Mouse (Mus musculus) heart, postnatal 10 days (tissue): Measurements from ENCODE around the gene Lin37. TPM values are rescaled to one million over a fixed set of nuclear protein-coding genes. Genes with fewer than 3 reads are reported as not detected.

Experiments
- DNase-seq, 2 experiments: peaks; one replicate each; pipeline ENCODE4 v3.0.0; 2021
- intact Hi-C: fragments of 180-260 bp; cut with DNase I; formaldehyde crosslinking; loops from one replicate; pipeline ENCODE4 v1.15.1; 2025
- microRNA-seq, 2 experiments: library from miRNA; unstranded; fragments of <30 nt; microRNA quantifications; one replicate each; pipeline ENCODE4 v1.2.0; 2022
- total RNA-seq, 2 experiments: library from RNA; stranded (reverse); gene quantifications; 2 replicates each; pipeline ENCODE4 v1.2.3; 2021

Lin37 gene
- total RNA-seq, 2 experiments from 2014 or later, result 15.0 to 23.6 TPM

- DNase-seq, result no peak
- intact Hi-C loops, result no loop called here
These were observed 39.2 kb downstream of the Lin37 start for GRCm38 (mm10) chr7:30520396-30520795.

- intact Hi-C loops, result no loop called here
- no peak for DNase-seq
These were observed 41.3 kb downstream of the Lin37 start for GRCm38 (mm10) chr7:30518325-30518724.

- intact Hi-C loops, result no loop called here
- no peak for DNase-seq
These were observed 44.5 kb downstream of the Lin37 start for GRCm38 (mm10) chr7:30515003-30515760.

GRCm38 (mm10) chr7:30508061-30508460, 51.6 kb downstream of the Lin37 start:
- intact Hi-C loops, result no loop called here
- no peak for DNase-seq

Small RNA genes lying within 50 kb of the gene (microRNA-seq; reads per million reads assigned to microRNA genes)
- 0.95 to 2.8 reads per million in 2 experiments for gene Gm38670
- 0 reads per million in 2 experiments for gene Mir3569

Other genes with a start within 250 kb of the Lin37 start
- under 1 TPM; 0.86 to 0.87 TPM for gene Syne4, start 245.0 kb downstream of the Lin37 start, total RNA-seq
- 1 to 10 TPM in 1 of 2 experiments, under 1 TPM in 1; 0.87 to 1.0 TPM for gene E130208F15Rik, start 238.1 kb downstream of the Lin37 start, total RNA-seq
- gene Sdhaf1, start 235.9 kb downstream of the Lin37 start, total RNA-seq, result 10 to 100 TPM; 15.1 to 15.8 TPM
- gene Lrfn3, start 197.1 kb downstream of the Lin37 start, total RNA-seq, result 1 to 10 TPM; 1.7 TPM
- gene Tyrobp, start 146.1 kb downstream of the Lin37 start, total RNA-seq, result 10 to 100 TPM; 12.9 to 16.5 TPM
- 1 to 10 TPM in 1 of 2 experiments, under 1 TPM in 1; 0.92 to 1.8 TPM for gene Hcst, start 140.0 kb downstream of the Lin37 start, total RNA-seq
- under 1 TPM; 0.29 to 0.45 TPM for gene Nfkbid, start 138.1 kb downstream of the Lin37 start, total RNA-seq
- 1 to 10 TPM; 4.1 to 6.2 TPM for gene Aplp1, start 114.3 kb downstream of the Lin37 start, total RNA-seq
- under 1 TPM; 0.07 to 0.17 TPM for gene Kirrel2, start 102.1 kb downstream of the Lin37 start, total RNA-seq
- gene Nphs1, start 101.5 kb downstream of the Lin37 start, total RNA-seq, result not detected
- not detected for gene Prodh2, start 66.2 kb downstream of the Lin37 start, total RNA-seq
- gene Arhgap33, start 24.8 kb downstream of the Lin37 start, total RNA-seq, result 1 to 10 TPM; 3.7 to 3.9 TPM
- gene Hspb6, start 7.7 kb downstream of the Lin37 start, total RNA-seq, result 100 to 1,000 TPM; 391 to 393 TPM
- 1 to 10 TPM; 2.7 to 4.8 TPM for gene Proser3, start 7.5 kb downstream of the Lin37 start, total RNA-seq
- 10 to 100 TPM; 67.4 to 78.2 TPM for gene U2af1l4, start 3.5 kb upstream of the Lin37 start, total RNA-seq
- gene Gm49396, start 3.5 kb upstream of the Lin37 start, total RNA-seq, result 1 to 10 TPM; 1.7 to 1.8 TPM
- 10 to 100 TPM; 78.2 to 80.1 TPM for gene Psenen, start 3.8 kb upstream of the Lin37 start, total RNA-seq
- 1 to 10 TPM; 1.6 to 2.0 TPM for gene Igflr1, start 5.6 kb upstream of the Lin37 start, total RNA-seq
- gene Kmt2b, start 28.9 kb upstream of the Lin37 start, total RNA-seq, result 10 to 100 TPM; 25.8 to 30.2 TPM
- gene Zbtb32, start 39.1 kb upstream of the Lin37 start, total RNA-seq, result not detected
- gene Upk1a, start 53.0 kb upstream of the Lin37 start, total RNA-seq, result under 1 TPM; 0.42 to 0.48 TPM
- gene Cox6b1, start 66.3 kb upstream of the Lin37 start, total RNA-seq, result 1,000 to 10,000 TPM; 4,137 to 4,381 TPM
- not detected for gene Etv2, start 76.0 kb upstream of the Lin37 start, total RNA-seq
- gene Rbm42, start 90.5 kb upstream of the Lin37 start, total RNA-seq, result 10 to 100 TPM; 58.8 to 60.3 TPM
- gene Haus5, start 105.2 kb upstream of the Lin37 start, total RNA-seq, result 1 to 10 TPM; 6.7 to 7.7 TPM
- gene Pmis2, start 111.8 kb upstream of the Lin37 start, total RNA-seq, result under 1 TPM in 1 of 2 experiments, not detected in 1; 0.67 TPM
- not detected for gene 2200002J24Rik, start 139.1 kb upstream of the Lin37 start, total RNA-seq
- gene Atp4a, start 152.4 kb upstream of the Lin37 start, total RNA-seq, result under 1 TPM in 1 of 2 experiments, not detected in 1; 0.12 TPM
- 100 to 1,000 TPM; 229 to 244 TPM for gene Tmem147, start 169.7 kb upstream of the Lin37 start, total RNA-seq
- not detected for gene Gapdhs, start 183.8 kb upstream of the Lin37 start, total RNA-seq
- 1 to 10 TPM; 4.5 to 4.8 TPM for gene Sbsn, start 191.6 kb upstream of the Lin37 start, total RNA-seq
- gene Dmkn, start 203.9 kb upstream of the Lin37 start, total RNA-seq, result 1 to 10 TPM; 5.8 to 8.1 TPM
- not detected for gene Krtdap, start 228.1 kb upstream of the Lin37 start, total RNA-seq